Mouse (Mus musculus) stomach, embryonic 16.5 days (tissue): ENCODE measurements around the gene Thnsl2. TPM values are rescaled to one million over a fixed set of nuclear protein-coding genes. Genes with fewer than 3 reads are reported as not detected.

Source experiments
- ATAC-seq: fragments of 200-750 bp; cut with Nextera tagmentation; 2 replicates; pipeline ENCODE4 v1.8.0; 2017; ENCODE audit warnings: moderate number of reproducible peaks, moderate TSS enrichment; ENCODE audit not compliant: insufficient read depth, low FRiP score
- H3K27ac ChIP-seq: fragments of 300-500 bp; sonication (generic); 2 replicates; pipeline ENCODE4 v1.5.1; 2014; ENCODE audit warnings: low read length
- H3K27me3 ChIP-seq: fragments of 300-500 bp; sonication (generic); 2 replicates; pipeline ENCODE4 v1.6.1; 2014; ENCODE audit warnings: low read length, control low read depth, mixed read lengths; ENCODE audit not compliant: control insufficient read depth, insufficient read depth
- H3K36me3 ChIP-seq: fragments of 300-500 bp; sonication (generic); 2 replicates; pipeline ENCODE4 v1.6.1; 2014; ENCODE audit warnings: low read length; ENCODE audit not compliant: control insufficient read depth, insufficient read depth
- H3K4me1 ChIP-seq: fragments of 300-500 bp; sonication (generic); 2 replicates; pipeline ENCODE4 v1.6.1; 2014; ENCODE audit warnings: low read length, control low read depth, mixed read lengths; ENCODE audit not compliant: control insufficient read depth, insufficient read depth
- H3K4me2 ChIP-seq: fragments of 300-500 bp; sonication (generic); 2 replicates; pipeline ENCODE4 v1.6.1; 2014; ENCODE audit warnings: low read depth, low read length, mixed read lengths
- H3K4me3 ChIP-seq: fragments of 300-500 bp; sonication (generic); replicated peaks from 2 replicates; pipeline ENCODE4 v1.5.1; 2014; ENCODE audit warnings: mild to moderate bottlenecking, low read length
- H3K9ac ChIP-seq: fragments of 300-500 bp; sonication (generic); 2 replicates; pipeline ENCODE4 v1.6.1; 2014; ENCODE audit warnings: low read length
- H3K9me3 ChIP-seq: fragments of 300-500 bp; sonication (generic); replicated peaks from 2 replicates; pipeline ENCODE4 v1.6.1; 2016; ENCODE audit warnings: low read length, control low read depth; ENCODE audit not compliant: control insufficient read depth
- WGBS: fragments of 180-500 bp; shearing (Covaris S2); extraction: QIAGEN DNeasy Blood & Tissue Kit; methylation state at CpG from one replicate; pipeline ENCODE4 v1.1.7; 2014; 5-methylcytosine and 5-hydroxymethylcytosine counted together
- polyA plus RNA-seq: library from polyadenylated mRNA; unstranded; fragments of >200 nt; fragmentation: Nextera tagmentation; extraction: Ambion mirVana; gene quantifications from 2 replicates; pipeline ENCODE4 v1.2.1, GENCODE M21; 2015

Thnsl2 gene
- 12.7 and 13.0 TPM in 2 replicates for polyA plus RNA-seq

GRCm38 (mm10) chr6:71143894-71144455, at the start of gene Thnsl2:
TSS of gene Thnsl2 (minus strand) at chr6:71144439.
- no peaks in the 10 kb centered on the region for H3K27me3 ChIP-seq
- peaks cover 5% of the 10 kb centered on the region; the same call in 1 of the 2 replicates for H3K4me1 ChIP-seq
- peak within 1 kb of the TSS; percentile 74 for H3K9ac ChIP-seq
- WGBS: under 1% methylated on average over 32 of the region's 32 CpGs
- H3K27ac ChIP-seq: peak within 1 kb of the TSS; percentile 85
- peak within 1 kb of the TSS; percentile 63 for H3K4me3 ChIP-seq
- H3K9me3 ChIP-seq: no peaks in the 10 kb centered on the region
- H3K36me3 ChIP-seq: no peaks in the 10 kb centered on the region
- ATAC-seq: peak; percentile 88
- peak within 1 kb of the TSS; percentile 76 for H3K4me2 ChIP-seq

- 79% methylated on average over 6 of the region's 6 CpGs for WGBS
- no peaks in the 10 kb centered on the region for H3K9me3 ChIP-seq
These were observed 49.0 kb upstream of the Thnsl2 start for GRCm38 (mm10) chr6:71193151-71193740.

GRCm38 (mm10) chr6:71190501-71190900, 46.3 kb upstream of the Thnsl2 start:
- Histone ChIP-seq H3K36me3 (no peaks in the 10 kb centered on the region), H3K4me3 (no peak overlapping the region), H3K9ac (no peak overlapping the region), H3K27ac (no peak overlapping the region), H3K27me3 (no peaks in the 10 kb centered on the region), H3K4me2 (no peak overlapping the region), H3K4me1 (no peaks in the 10 kb centered on the region), H3K9me3 (no peaks in the 10 kb centered on the region)
- no peak for ATAC-seq
- WGBS: 78% methylated on average over 2 of the region's 2 CpGs

More at GRCm38 (mm10) chr6:71193151-71193740, 49.0 kb upstream of the Thnsl2 start:
- H3K9ac ChIP-seq: no peak overlapping the region
- H3K27ac ChIP-seq: no peak overlapping the region
- no peak overlapping the region for H3K4me2 ChIP-seq
- H3K4me3 ChIP-seq: no peak overlapping the region
- H3K36me3 ChIP-seq: no peaks in the 10 kb centered on the region
- H3K27me3 ChIP-seq: no peaks in the 10 kb centered on the region
- H3K4me1 ChIP-seq: no peaks in the 10 kb centered on the region
- no peak for ATAC-seq

GRCm38 (mm10) chr6:71189578-71189977, 45.3 kb upstream of the Thnsl2 start:
- no peaks in the 10 kb centered on the region for H3K27me3 ChIP-seq
- H3K36me3 ChIP-seq: no peaks in the 10 kb centered on the region
- H3K4me3 ChIP-seq: no peak overlapping the region
- ATAC-seq: no peak
- no peak overlapping the region for H3K9ac ChIP-seq
- no peak overlapping the region for H3K27ac ChIP-seq
- H3K9me3 ChIP-seq: no peaks in the 10 kb centered on the region
- no peaks in the 10 kb centered on the region for H3K4me1 ChIP-seq
- H3K4me2 ChIP-seq: no peak overlapping the region
- WGBS: 41% methylated on average over 1 of the region's 1 CpGs

- H3K27me3 ChIP-seq: no peaks in the 10 kb centered on the region
- H3K4me2 ChIP-seq: no peak overlapping the region
- no peak overlapping the region for H3K4me3 ChIP-seq
- H3K36me3 ChIP-seq: no peaks in the 10 kb centered on the region
- whole genome bisulfite sequencing: 68% methylated on average over 7 of the region's 7 CpGs
- ATAC-seq: no peak
- H3K9ac ChIP-seq: no peak overlapping the region
- no peak overlapping the region for H3K27ac ChIP-seq
- H3K4me1 ChIP-seq: no peaks in the 10 kb centered on the region
- H3K9me3 ChIP-seq: no peaks in the 10 kb centered on the region
These were observed 40.8 kb upstream of the Thnsl2 start for GRCm38 (mm10) chr6:71184941-71185604.

GRCm38 (mm10) chr6:71180596-71180995, 36.4 kb upstream of the Thnsl2 start:
- Histone ChIP-seq H3K9me3 (no peaks in the 10 kb centered on the region), H3K4me2 (no peak overlapping the region), H3K9ac (no peak overlapping the region), H3K4me1 (no peaks in the 10 kb centered on the region), H3K27me3 (no peaks in the 10 kb centered on the region), H3K27ac (no peak overlapping the region), H3K36me3 (no peaks in the 10 kb centered on the region), H3K4me3 (no peak overlapping the region)
- no peak for ATAC-seq
- 80% methylated on average over 1 of the region's 1 CpGs for WGBS

- ATAC-seq: no peak
- no peaks in the 10 kb centered on the region for H3K36me3 ChIP-seq
- H3K9ac ChIP-seq: no peak overlapping the region
- WGBS: 80% methylated on average over 10 of the region's 10 CpGs
- H3K4me2 ChIP-seq: no peak overlapping the region
- no peaks in the 10 kb centered on the region for H3K4me1 ChIP-seq
- no peaks in the 10 kb centered on the region for H3K27me3 ChIP-seq
- no peaks in the 10 kb centered on the region for H3K9me3 ChIP-seq
- no peak overlapping the region for H3K27ac ChIP-seq
- no peak overlapping the region for H3K4me3 ChIP-seq
These were observed 28.8 kb upstream of the Thnsl2 start for GRCm38 (mm10) chr6:71172812-71173580.

- peak; percentile 33; the same call in 1 of the 2 replicates for ATAC-seq
- WGBS: 27% methylated on average over 6 of the region's 6 CpGs
- no peak overlapping the region for H3K9ac ChIP-seq
These were observed 22.4 kb upstream of the Thnsl2 start for GRCm38 (mm10) chr6:71166551-71167169.

More at GRCm38 (mm10) chr6:71166551-71167169, 22.4 kb upstream of the Thnsl2 start:
- Histone ChIP-seq H3K27me3 (no peaks in the 10 kb centered on the region), H3K4me3 (no peak overlapping the region), H3K36me3 (no peaks in the 10 kb centered on the region), H3K4me1 (no peaks in the 10 kb centered on the region), H3K9me3 (no peaks in the 10 kb centered on the region), H3K4me2 (no peak overlapping the region), H3K27ac (no peak overlapping the region)
